Mouse (Mus musculus): ENCODE measurements around the gene Fancd2. TPM values are rescaled to one million over a fixed set of nuclear protein-coding genes. Genes with fewer than 3 reads are reported as not detected.
A peak's percentile ranks its signal among the peaks of the same experiment; 100 is the strongest.

Gene Fancd2
- polyA plus RNA-seq (2014; fragmentation: Nextera tagmentation; extraction: Ambion mirVana) = 13.6 and 15.7 TPM in 2 replicates

GRCm38 (mm10) chr6:113530932-113531839 is at the start of gene Fancd2, which contains the start of gene Emc3:
Gene Fancd2, plus strand, starts transcription at chr6:113531682.
Gene Emc3, minus strand, starts transcription at chr6:113531652.
- no peaks in the 10 kb centered on the region for H3K9me3 ChIP-seq (ENCODE audit: control insufficient read depth, low read length)
- peak within 1 kb of the TSS; percentile 49; the same call in 1 of the 2 replicates for H3K27ac ChIP-seq (ENCODE audit: low read depth, low read length)
- WGBS = 1% methylated on average over 47 of the region's 47 CpGs
- peak within 1 kb of the TSS; percentile 59 for H3K4me2 ChIP-seq (ENCODE audit: low read depth)
- peak within 1 kb of the TSS; percentile 88 for H3K9ac ChIP-seq (ENCODE audit: low read length)
- H3K4me3 ChIP-seq (ENCODE audit: low read depth, low read length) = peak within 1 kb of the TSS; percentile 90
- peak; percentile 81 for ATAC-seq (ENCODE audit: insufficient read depth, low FRiP score, low TSS enrichment)
- H3K4me1 ChIP-seq (ENCODE audit: control insufficient read depth, insufficient read depth, low read length) = peaks cover 9% of the 10 kb centered on the region
- H3K36me3 ChIP-seq (ENCODE audit: control insufficient read depth, insufficient read depth, low read length) = no peaks in the 10 kb centered on the region
- DNase-seq (ENCODE audit: low spot score) = peak; percentile 96
- H3K27me3 ChIP-seq (ENCODE audit: control insufficient read depth, insufficient read depth, low read length) = no peaks in the 10 kb centered on the region

DNA sequence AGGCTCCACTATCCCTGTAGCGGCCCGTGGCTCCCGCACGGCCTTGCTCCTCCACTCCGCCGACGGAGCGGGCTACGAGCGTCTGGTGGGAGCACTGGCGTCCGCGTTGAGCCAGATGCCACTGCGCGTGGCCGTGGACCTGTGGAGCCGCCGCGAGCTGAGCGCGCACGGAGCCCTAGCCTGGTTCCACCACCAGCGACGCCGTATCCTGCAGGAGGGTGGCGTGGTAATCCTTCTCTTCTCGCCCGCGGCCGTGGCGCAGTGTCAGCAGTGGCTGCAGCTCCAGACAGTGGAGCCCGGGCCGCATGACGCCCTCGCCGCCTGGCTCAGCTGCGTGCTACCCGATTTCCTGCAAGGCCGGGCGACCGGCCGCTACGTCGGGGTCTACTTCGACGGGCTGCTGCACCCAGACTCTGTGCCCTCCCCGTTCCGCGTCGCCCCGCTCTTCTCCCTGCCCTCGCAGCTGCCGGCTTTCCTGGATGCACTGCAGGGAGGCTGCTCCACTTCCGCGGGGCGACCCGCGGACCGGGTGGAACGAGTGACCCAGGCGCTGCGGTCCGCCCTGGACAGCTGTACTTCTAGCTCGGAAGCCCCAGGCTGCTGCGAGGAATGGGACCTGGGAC is 48.9 kb upstream of the Fancd2 start:
- peak overlapping the region; percentile 55 for H3K4me3 ChIP-seq (ENCODE audit: low read depth, low read length)
- ATAC-seq (ENCODE audit: insufficient read depth, low FRiP score, low TSS enrichment) (peak; percentile 64), DNase-seq (ENCODE audit: low spot score) (no peak)
- 2% methylated on average over 65 of the region's 65 CpGs for WGBS
- no peaks in the 10 kb centered on the region for H3K9me3 ChIP-seq (ENCODE audit: control insufficient read depth, low read length)
- no peaks in the 10 kb centered on the region for H3K36me3 ChIP-seq (ENCODE audit: control insufficient read depth, insufficient read depth, low read length)
- peak overlapping the region; percentile 72 for H3K9ac ChIP-seq (ENCODE audit: low read length)
- peak overlapping the region; percentile 89 for H3K27ac ChIP-seq (ENCODE audit: low read depth, low read length)
- H3K4me2 ChIP-seq (ENCODE audit: low read depth) = peak overlapping the region; percentile 83
- peaks cover 14% of the 10 kb centered on the region for H3K4me1 ChIP-seq (ENCODE audit: control insufficient read depth, insufficient read depth, low read length)
- no peaks in the 10 kb centered on the region for H3K27me3 ChIP-seq (ENCODE audit: control insufficient read depth, insufficient read depth, low read length)

- ATAC-seq (ENCODE audit: insufficient read depth, low FRiP score, low TSS enrichment) = peak; percentile 98
- H3K36me3 ChIP-seq (ENCODE audit: control insufficient read depth, insufficient read depth, low read length) = no peaks in the 10 kb centered on the region
- DNase-seq (ENCODE audit: low spot score) = peak; percentile 94
- H3K9me3 ChIP-seq (ENCODE audit: control insufficient read depth, low read length) = no peaks in the 10 kb centered on the region
- peaks cover 14% of the 10 kb centered on the region for H3K4me1 ChIP-seq (ENCODE audit: control insufficient read depth, insufficient read depth, low read length)
- peak within 1 kb of the TSS; percentile 89 for H3K27ac ChIP-seq (ENCODE audit: low read depth, low read length)
- H3K9ac ChIP-seq (ENCODE audit: low read length) = peak within 1 kb of the TSS; percentile 72
- no peaks in the 10 kb centered on the region for H3K27me3 ChIP-seq (ENCODE audit: control insufficient read depth, insufficient read depth, low read length)
- WGBS = 0% methylated on average over 26 of the region's 26 CpGs
- H3K4me3 ChIP-seq (ENCODE audit: low read depth, low read length) = peak within 1 kb of the TSS; percentile 55
- peak within 1 kb of the TSS; percentile 83 for H3K4me2 ChIP-seq (ENCODE audit: low read depth)
Measured at GRCm38 (mm10) chr6:113483100-113483615, 48.3 kb upstream of the Fancd2 start, which contains the start of gene Creld1. Gene Creld1, plus strand, starts transcription at chr6:113483297.

- Histone ChIP-seq H3K4me1 (ENCODE audit: control insufficient read depth, insufficient read depth, low read length) (peaks cover 14% of the 10 kb centered on the region), H3K27ac (ENCODE audit: low read depth, low read length) (peak overlapping the region; percentile 89), H3K9ac (ENCODE audit: low read length) (peak overlapping the region; percentile 68), H3K27me3 (ENCODE audit: control insufficient read depth, insufficient read depth, low read length) (no peaks in the 10 kb centered on the region), H3K4me3 (ENCODE audit: low read depth, low read length) (peak overlapping the region; percentile 55), H3K36me3 (ENCODE audit: control insufficient read depth, insufficient read depth, low read length) (no peaks in the 10 kb centered on the region), H3K9me3 (ENCODE audit: control insufficient read depth, low read length) (no peaks in the 10 kb centered on the region), H3K4me2 (ENCODE audit: low read depth) (peak overlapping the region; percentile 83)
- DNase-seq (ENCODE audit: low spot score) (peak; percentile 60), ATAC-seq (ENCODE audit: insufficient read depth, low FRiP score, low TSS enrichment) (peak; percentile 29)
- 14% methylated on average over 10 of the region's 10 CpGs for WGBS
Measured at GRCm38 (mm10) chr6:113483729-113484128, 47.8 kb upstream of the Fancd2 start.

GRCm38 (mm10) chr6:113487125-113487576 is 44.3 kb upstream of the Fancd2 start:
- Histone ChIP-seq H3K36me3 (ENCODE audit: control insufficient read depth, insufficient read depth, low read length) (peaks cover 5% of the 10 kb centered on the region; the same call in 1 of the 2 replicates), H3K27ac (ENCODE audit: low read depth, low read length) (no peak overlapping the region)
- WGBS = 47% methylated on average over 7 of the region's 7 CpGs

DNA sequence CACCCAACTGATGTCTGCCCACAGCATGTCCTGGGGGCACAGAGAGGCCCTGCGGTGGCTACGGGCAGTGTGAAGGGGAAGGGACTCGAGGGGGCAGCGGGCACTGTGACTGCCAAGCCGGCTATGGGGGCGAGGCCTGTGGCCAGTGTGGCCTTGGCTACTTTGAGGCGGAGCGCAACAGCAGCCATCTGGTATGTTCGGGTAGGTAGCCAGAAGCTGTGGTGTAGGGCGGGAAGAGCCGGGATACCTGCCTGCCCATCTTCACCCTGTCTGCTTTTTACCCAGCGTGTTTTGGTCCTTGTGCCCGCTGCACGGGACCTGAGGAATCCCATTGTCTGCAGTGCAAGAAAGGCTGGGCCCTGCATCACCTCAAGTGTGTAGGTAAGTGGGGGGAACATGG is 42.1 kb upstream of the Fancd2 start:
- Histone ChIP-seq H3K9me3 (ENCODE audit: control insufficient read depth, low read length) (no peaks in the 10 kb centered on the region), H3K27ac (ENCODE audit: low read depth, low read length) (no peak overlapping the region), H3K4me1 (ENCODE audit: control insufficient read depth, insufficient read depth, low read length) (peaks cover under 1% of the 10 kb centered on the region), H3K36me3 (ENCODE audit: control insufficient read depth, insufficient read depth, low read length) (peaks cover 5% of the 10 kb centered on the region; the same call in 1 of the 2 replicates), H3K4me2 (ENCODE audit: low read depth) (no peak overlapping the region), H3K4me3 (ENCODE audit: low read depth, low read length) (no peak overlapping the region), H3K9ac (ENCODE audit: low read length) (no peak overlapping the region), H3K27me3 (ENCODE audit: control insufficient read depth, insufficient read depth, low read length) (no peaks in the 10 kb centered on the region)
- ATAC-seq (ENCODE audit: insufficient read depth, low FRiP score, low TSS enrichment) (no peak), DNase-seq (ENCODE audit: low spot score) (no peak)
- 92% methylated on average over 14 of the region's 14 CpGs for WGBS

More at GRCm38 (mm10) chr6:113487125-113487576, 44.3 kb upstream of the Fancd2 start:
- Histone ChIP-seq H3K9ac (ENCODE audit: low read length) (no peak overlapping the region), H3K4me3 (ENCODE audit: low read depth, low read length) (no peak overlapping the region), H3K4me2 (ENCODE audit: low read depth) (no peak overlapping the region), H3K4me1 (ENCODE audit: control insufficient read depth, insufficient read depth, low read length) (peaks cover 9% of the 10 kb centered on the region), H3K9me3 (ENCODE audit: control insufficient read depth, low read length) (no peaks in the 10 kb centered on the region), H3K27me3 (ENCODE audit: control insufficient read depth, insufficient read depth, low read length) (no peaks in the 10 kb centered on the region)
- no peak for DNase-seq (ENCODE audit: low spot score)
- ATAC-seq (ENCODE audit: insufficient read depth, low FRiP score, low TSS enrichment) = no peak

- H3K27ac ChIP-seq (ENCODE audit: low read depth, low read length) = no peak overlapping the region
- DNase-seq (ENCODE audit: low spot score) (no peak), ATAC-seq (ENCODE audit: insufficient read depth, low FRiP score, low TSS enrichment) (no peak)
- H3K36me3 ChIP-seq (ENCODE audit: control insufficient read depth, insufficient read depth, low read length) = peaks cover 5% of the 10 kb centered on the region; the same call in 1 of the 2 replicates
- H3K9me3 ChIP-seq (ENCODE audit: control insufficient read depth, low read length) = no peaks in the 10 kb centered on the region
- H3K4me1 ChIP-seq (ENCODE audit: control insufficient read depth, insufficient read depth, low read length) = peaks cover 7% of the 10 kb centered on the region; the same call in 1 of the 2 replicates
- H3K4me2 ChIP-seq (ENCODE audit: low read depth) = no peak overlapping the region
- H3K27me3 ChIP-seq (ENCODE audit: control insufficient read depth, insufficient read depth, low read length) = peaks cover 7% of the 10 kb centered on the region
- H3K9ac ChIP-seq (ENCODE audit: low read length) = no peak overlapping the region
- H3K4me3 ChIP-seq (ENCODE audit: low read depth, low read length) = no peak overlapping the region
- WGBS = 76% methylated on average over 24 of the region's 24 CpGs
Measured at GRCm38 (mm10) chr6:113492101-113492864, 39.2 kb upstream of the Fancd2 start.

Measured in neural tube, embryonic 11.5 days (tissue).